Mouse (Mus musculus): ENCODE data around the gene Rnf114. TPM values are rescaled to one million over a fixed set of nuclear protein-coding genes. Genes with fewer than 3 reads are reported as not detected.

The Rnf114 gene
- polyA plus RNA-seq, 1 experiment from 2014 or later: 82.8 TPM

- peaks cover 22% of the 10 kb centered on the region for H3K36me3 ChIP-seq (ENCODE audit: control insufficient read depth, insufficient read depth, low read length)
- H3K4me3 ChIP-seq (ENCODE audit: low read depth, low read length): peak overlapping the region; percentile 99
- H3K4me2 ChIP-seq (ENCODE audit: low read length): peak overlapping the region; percentile 89
- H3K9ac ChIP-seq (ENCODE audit: low read length): peak overlapping the region; percentile 86
- DNase-seq (ENCODE audit: low spot score): peak; percentile 77
- WGBS: 1% methylated on average over 32 of the region's 32 CpGs
- peak overlapping the region; percentile 80 for H3K27ac ChIP-seq (ENCODE audit: low read depth)
- ATAC-seq (replicated peaks; ENCODE audit: low FRiP score, low TSS enrichment, low read depth): peak; percentile 24; the same call in 1 of the 2 replicates
- 0 out of 2 replicates have a peak, but pooled peaks cover 3% of the 10 kb centered on the region for H3K9me3 ChIP-seq (ENCODE audit: control insufficient read depth, low read length)
- H3K27me3 ChIP-seq (replicated peaks; ENCODE audit: control insufficient read depth, insufficient read depth, low read length): no peaks in the 10 kb centered on the region
- H3K4me1 ChIP-seq (replicated peaks; ENCODE audit: control insufficient read depth, insufficient read depth, low read length): peaks cover 15% of the 10 kb centered on the region
Measured at GRCm38 (mm10) chr2:167503896-167504349, 11.5 kb downstream of the Rnf114 start.

- H3K4me2 ChIP-seq (ENCODE audit: low read length): peak overlapping the region; percentile 89; the same call in 1 of the 2 replicates
- no peak for ATAC-seq (replicated peaks; ENCODE audit: low FRiP score, low TSS enrichment, low read depth)
- H3K4me3 ChIP-seq (ENCODE audit: low read depth, low read length): no peak overlapping the region
- H3K4me1 ChIP-seq (replicated peaks; ENCODE audit: control insufficient read depth, insufficient read depth, low read length): peaks cover 15% of the 10 kb centered on the region
- H3K36me3 ChIP-seq (ENCODE audit: control insufficient read depth, insufficient read depth, low read length): peaks cover 34% of the 10 kb centered on the region
- no peak for DNase-seq (ENCODE audit: low spot score)
- H3K9ac ChIP-seq (ENCODE audit: low read length): no peak overlapping the region
- 67% methylated on average over 3 of the region's 3 CpGs for WGBS
- H3K9me3 ChIP-seq (ENCODE audit: control insufficient read depth, low read length): no peaks in the 10 kb centered on the region
- no peak overlapping the region for H3K27ac ChIP-seq (ENCODE audit: low read depth)
- H3K27me3 ChIP-seq (replicated peaks; ENCODE audit: control insufficient read depth, insufficient read depth, low read length): no peaks in the 10 kb centered on the region
Measured at GRCm38 (mm10) chr2:167505127-167505526, 12.7 kb downstream of the Rnf114 start.

- no peak overlapping the region for H3K4me3 ChIP-seq (ENCODE audit: low read depth, low read length)
- peaks cover 15% of the 10 kb centered on the region for H3K4me1 ChIP-seq (replicated peaks; ENCODE audit: control insufficient read depth, insufficient read depth, low read length)
- H3K9ac ChIP-seq (ENCODE audit: low read length): no peak overlapping the region
- peaks cover 50% of the 10 kb centered on the region for H3K36me3 ChIP-seq (ENCODE audit: control insufficient read depth, insufficient read depth, low read length)
- ATAC-seq (replicated peaks; ENCODE audit: low FRiP score, low TSS enrichment, low read depth) (no peak), DNase-seq (ENCODE audit: low spot score) (no peak)
- no peak overlapping the region for H3K4me2 ChIP-seq (ENCODE audit: low read length)
- no peak overlapping the region for H3K27ac ChIP-seq (ENCODE audit: low read depth)
- no peaks in the 10 kb centered on the region for H3K27me3 ChIP-seq (replicated peaks; ENCODE audit: control insufficient read depth, insufficient read depth, low read length)
- no peaks in the 10 kb centered on the region for H3K9me3 ChIP-seq (ENCODE audit: control insufficient read depth, low read length)
- 89% methylated on average over 10 of the region's 10 CpGs for WGBS
Measured at GRCm38 (mm10) chr2:167506546-167507260, 14.3 kb downstream of the Rnf114 start.

GRCm38 (mm10) chr2:167507719-167508385, 15.4 kb downstream of the Rnf114 start:
- Histone ChIP-seq H3K9me3 (ENCODE audit: control insufficient read depth, low read length) (no peaks in the 10 kb centered on the region), H3K4me3 (ENCODE audit: low read depth, low read length) (no peak overlapping the region), H3K4me2 (ENCODE audit: low read length) (no peak overlapping the region), H3K9ac (ENCODE audit: low read length) (no peak overlapping the region), H3K36me3 (ENCODE audit: control insufficient read depth, insufficient read depth, low read length) (peaks cover 61% of the 10 kb centered on the region), H3K27ac (ENCODE audit: low read depth) (no peak overlapping the region), H3K27me3 (replicated peaks; ENCODE audit: control insufficient read depth, insufficient read depth, low read length) (no peaks in the 10 kb centered on the region), H3K4me1 (replicated peaks; ENCODE audit: control insufficient read depth, insufficient read depth, low read length) (peaks cover 15% of the 10 kb centered on the region)
- WGBS: 85% methylated on average over 3 of the region's 3 CpGs
- no peak for ATAC-seq (replicated peaks; ENCODE audit: low FRiP score, low TSS enrichment, low read depth)
- DNase-seq (ENCODE audit: low spot score): no peak

- no peak overlapping the region for H3K4me3 ChIP-seq (ENCODE audit: low read depth, low read length)
- no peak overlapping the region for H3K27ac ChIP-seq (ENCODE audit: low read depth)
- H3K4me2 ChIP-seq (ENCODE audit: low read length): no peak overlapping the region
- no peak for DNase-seq (ENCODE audit: low spot score)
- WGBS: 90% methylated on average over 4 of the region's 4 CpGs
- H3K9me3 ChIP-seq (ENCODE audit: control insufficient read depth, low read length): no peaks in the 10 kb centered on the region
- ATAC-seq (replicated peaks; ENCODE audit: low FRiP score, low TSS enrichment, low read depth): no peak
- peaks cover 15% of the 10 kb centered on the region for H3K4me1 ChIP-seq (replicated peaks; ENCODE audit: control insufficient read depth, insufficient read depth, low read length)
- peaks cover 69% of the 10 kb centered on the region for H3K36me3 ChIP-seq (ENCODE audit: control insufficient read depth, insufficient read depth, low read length)
- no peak overlapping the region for H3K9ac ChIP-seq (ENCODE audit: low read length)
- no peaks in the 10 kb centered on the region for H3K27me3 ChIP-seq (replicated peaks; ENCODE audit: control insufficient read depth, insufficient read depth, low read length)
Measured at GRCm38 (mm10) chr2:167508569-167508968, 16.1 kb downstream of the Rnf114 start.

GRCm38 (mm10) chr2:167510485-167510884, 18.0 kb downstream of the Rnf114 start:
- WGBS: 79% methylated on average over 3 of the region's 3 CpGs
- Histone ChIP-seq H3K9ac (ENCODE audit: low read length) (no peak overlapping the region), H3K36me3 (ENCODE audit: control insufficient read depth, insufficient read depth, low read length) (peaks cover 88% of the 10 kb centered on the region), H3K4me2 (ENCODE audit: low read length) (no peak overlapping the region), H3K4me3 (ENCODE audit: low read depth, low read length) (no peak overlapping the region), H3K4me1 (replicated peaks; ENCODE audit: control insufficient read depth, insufficient read depth, low read length) (peaks cover under 1% of the 10 kb centered on the region; the same call in 1 of the 2 replicates), H3K9me3 (ENCODE audit: control insufficient read depth, low read length) (no peaks in the 10 kb centered on the region), H3K27ac (ENCODE audit: low read depth) (no peak overlapping the region), H3K27me3 (replicated peaks; ENCODE audit: control insufficient read depth, insufficient read depth, low read length) (no peaks in the 10 kb centered on the region)
- no peak for DNase-seq (ENCODE audit: low spot score)
- ATAC-seq (replicated peaks; ENCODE audit: low FRiP score, low TSS enrichment, low read depth): no peak

GRCm38 (mm10) chr2:167512365-167512764, 19.9 kb downstream of the Rnf114 start:
- Histone ChIP-seq H3K27me3 (replicated peaks; ENCODE audit: control insufficient read depth, insufficient read depth, low read length) (no peaks in the 10 kb centered on the region), H3K9me3 (ENCODE audit: control insufficient read depth, low read length) (no peaks in the 10 kb centered on the region), H3K9ac (ENCODE audit: low read length) (no peak overlapping the region), H3K4me1 (replicated peaks; ENCODE audit: control insufficient read depth, insufficient read depth, low read length) (no peaks in the 10 kb centered on the region), H3K27ac (ENCODE audit: low read depth) (no peak overlapping the region), H3K4me3 (ENCODE audit: low read depth, low read length) (no peak overlapping the region), H3K36me3 (ENCODE audit: control insufficient read depth, insufficient read depth, low read length) (peaks cover 100% of the 10 kb centered on the region), H3K4me2 (ENCODE audit: low read length) (no peak overlapping the region)
- no peak for DNase-seq (ENCODE audit: low spot score)
- whole genome bisulfite sequencing: 95% methylated on average over 9 of the region's 9 CpGs
- ATAC-seq (replicated peaks; ENCODE audit: low FRiP score, low TSS enrichment, low read depth): no peak

- Histone ChIP-seq H3K27ac (ENCODE audit: low read depth) (no peak overlapping the region), H3K9me3 (ENCODE audit: control insufficient read depth, low read length) (no peaks in the 10 kb centered on the region), H3K4me2 (ENCODE audit: low read length) (no peak overlapping the region), H3K36me3 (ENCODE audit: control insufficient read depth, insufficient read depth, low read length) (peaks cover 100% of the 10 kb centered on the region), H3K4me1 (replicated peaks; ENCODE audit: control insufficient read depth, insufficient read depth, low read length) (no peaks in the 10 kb centered on the region), H3K27me3 (replicated peaks; ENCODE audit: control insufficient read depth, insufficient read depth, low read length) (no peaks in the 10 kb centered on the region), H3K4me3 (ENCODE audit: low read depth, low read length) (no peak overlapping the region), H3K9ac (ENCODE audit: low read length) (no peak overlapping the region)
- WGBS: 97% methylated on average over 5 of the region's 5 CpGs
- ATAC-seq (replicated peaks; ENCODE audit: low FRiP score, low TSS enrichment, low read depth) (no peak), DNase-seq (ENCODE audit: low spot score) (no peak)
Measured at GRCm38 (mm10) chr2:167512970-167513369, 20.5 kb downstream of the Rnf114 start.
